Mouse (Mus musculus) liver, postnatal 0 days (tissue): ENCODE data around the gene Spata31d1b. TPM values are rescaled to one million over a fixed set of nuclear protein-coding genes. Genes with fewer than 3 reads are reported as not detected.
"Not testable (repeated sequence)": the region's sequence is repeated elsewhere in the genome, so short reads cannot be mapped to it uniquely, and the experiment has no call there.

ENCODE experiments used
- ATAC-seq: fragments of 200-750 bp; cut with Nextera tagmentation; 2 replicates; pipeline ENCODE4 v1.8.0; 2017; ENCODE audit warnings: mild to moderate bottlenecking, moderate library complexity
- DNase-seq: peaks from one replicate; pipeline ENCODE4 v3.0.0-alpha.2; 2016
- H3K27ac ChIP-seq: fragments of 300-500 bp; sonication (generic); 2 replicates; pipeline ENCODE4 v1.5.1; 2014; ENCODE audit warnings: antibody characterized with exemption, moderate library complexity, mild to moderate bottlenecking, low read depth
- H3K27me3 ChIP-seq: fragments of 300-500 bp; sonication (generic); 2 replicates; pipeline ENCODE4 v1.6.1; 2014; ENCODE audit warnings: low read length, control low read depth, mixed read lengths; ENCODE audit not compliant: insufficient read depth
- H3K36me3 ChIP-seq: fragments of 300-500 bp; sonication (generic); replicated peaks from 2 replicates; pipeline ENCODE4 v1.6.1; 2014; ENCODE audit warnings: mild to moderate bottlenecking, control low read depth, low read length, moderate library complexity, mixed read lengths; ENCODE audit not compliant: insufficient read depth
- H3K4me1 ChIP-seq: fragments of 300-500 bp; sonication (generic); 2 replicates; pipeline ENCODE4 v1.6.1; 2014; ENCODE audit warnings: antibody characterized with exemption, mild to moderate bottlenecking, control low read depth; ENCODE audit not compliant: insufficient read depth
- H3K4me2 ChIP-seq: fragments of 300-500 bp; sonication (generic); 2 replicates; pipeline ENCODE4 v1.6.1; 2014; ENCODE audit warnings: low read depth, mild to moderate bottlenecking, low read length, moderate library complexity, mixed read lengths
- H3K4me3 ChIP-seq: fragments of 300-500 bp; sonication (generic); 2 replicates; pipeline ENCODE4 v1.5.1; 2014; ENCODE audit warnings: low read depth, low read length
- H3K9ac ChIP-seq: fragments of 300-500 bp; sonication (generic); replicated peaks from 2 replicates; pipeline ENCODE4 v1.6.1; 2014; ENCODE audit warnings: mild to moderate bottlenecking, moderate library complexity
- H3K9me3 ChIP-seq: fragments of 300-500 bp; sonication (generic); 2 replicates; pipeline ENCODE4 v1.6.1; 2016; ENCODE audit warnings: mild to moderate bottlenecking, control low read depth, low read length, mixed read lengths
- CTCF ChIP-seq: sonication (generic); IDR thresholded peaks from 2 replicates; pipeline ENCODE4 v1.5.1; 2016; ENCODE audit warnings: antibody characterized with exemption, low read depth
- EP300 ChIP-seq: IDR thresholded peaks from 2 replicates; pipeline ENCODE4 v1.6.1; 2016; ENCODE audit warnings: antibody characterized with exemption, low read depth, mild to moderate bottlenecking
- WGBS: fragments of 180-500 bp; shearing (Covaris S2); extraction: QIAGEN DNeasy Blood & Tissue Kit; methylation state at CpG from one replicate; pipeline ENCODE4 v1.1.7; 2014; ENCODE audit not compliant: insufficient replicate concordance; 5-methylcytosine and 5-hydroxymethylcytosine counted together
- polyA plus RNA-seq: library from polyadenylated mRNA; unstranded; fragments of >200 nt; fragmentation: Nextera tagmentation; extraction: Ambion mirVana; gene quantifications from 2 replicates; pipeline ENCODE4 v1.2.1, GENCODE M21; 2015

Spata31d1b gene
- polyA plus RNA-seq, 1 experiment from 2014 or later: not detected

GRCm38 (mm10) chr13:59726139-59726867, 14.2 kb downstream of the Spata31d1b start:
- H3K9ac ChIP-seq: no peak overlapping the region
- H3K4me3 ChIP-seq: no peak overlapping the region
- H3K36me3 ChIP-seq: no peaks in the 10 kb centered on the region
- H3K4me2 ChIP-seq: peak overlapping the region; percentile 10; the same call in 1 of the 2 replicates
- DNase-seq (no peak), ATAC-seq (no peak)
- no peaks in the 10 kb centered on the region for H3K9me3 ChIP-seq
- H3K27me3 ChIP-seq: peaks cover 14% of the 10 kb centered on the region; the same call in 1 of the 2 replicates
- H3K27ac ChIP-seq: no peak overlapping the region
- WGBS: 33% methylated on average over 29 of the region's 29 CpGs
- TF ChIP-seq EP300 (no peak), CTCF (no peak)
- no peaks in the 10 kb centered on the region for H3K4me1 ChIP-seq

DNA sequence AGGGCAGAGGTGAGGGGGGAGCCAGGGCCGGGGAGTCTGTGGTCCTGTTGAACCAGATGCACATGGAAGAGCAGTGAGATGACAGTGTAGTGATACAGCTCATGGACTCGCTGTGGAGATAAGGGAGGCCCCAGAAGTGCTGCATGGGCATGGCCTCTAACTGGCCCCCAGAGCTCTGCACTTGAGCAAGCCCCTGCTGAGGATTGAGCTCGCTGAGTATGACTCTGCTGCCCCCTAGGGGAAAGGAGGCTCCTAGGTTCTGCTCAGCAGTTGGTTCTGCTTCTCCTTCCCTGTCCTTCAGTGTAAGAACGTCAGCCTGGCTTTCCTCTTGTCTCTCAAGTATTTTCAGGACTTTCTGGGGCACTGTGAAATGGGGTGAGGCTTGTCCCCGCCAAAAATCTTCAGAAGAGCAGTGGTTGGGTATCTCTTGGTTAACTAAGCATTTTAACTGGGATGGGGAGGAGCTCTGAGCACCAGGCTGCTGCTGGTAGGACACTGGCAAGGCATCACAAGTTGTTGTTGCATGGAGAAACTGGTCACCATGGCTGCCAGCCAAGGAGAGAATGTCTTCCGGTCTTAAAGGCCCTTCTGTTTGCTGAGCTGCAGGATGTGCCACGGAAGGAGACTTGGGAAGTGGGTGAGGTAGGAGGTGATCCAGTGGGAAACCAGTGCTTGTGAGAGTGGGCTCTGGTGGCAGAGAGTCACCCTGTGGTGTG, 16.5 kb downstream of the Spata31d1b start:
- H3K36me3 ChIP-seq: no peaks in the 10 kb centered on the region
- no peak overlapping the region for H3K4me3 ChIP-seq
- peak; percentile 86 for DNase-seq
- H3K27me3 ChIP-seq: peaks cover 14% of the 10 kb centered on the region; the same call in 1 of the 2 replicates
- H3K9ac ChIP-seq: no peak overlapping the region
- no peak overlapping the region for H3K27ac ChIP-seq
- no peaks in the 10 kb centered on the region for H3K9me3 ChIP-seq
- peak; percentile 90 for ATAC-seq
- H3K4me1 ChIP-seq: no peaks in the 10 kb centered on the region
- TF ChIP-seq CTCF: peak; percentile 99
- TF ChIP-seq EP300: no peak
- WGBS: 18% methylated on average over 7 of the region's 7 CpGs
- no peak overlapping the region for H3K4me2 ChIP-seq

- H3K36me3 ChIP-seq: no peaks in the 10 kb centered on the region
- TF ChIP-seq EP300 (no peak), CTCF (no peak)
- H3K27ac ChIP-seq: no peak within 1 kb of the TSS
- ATAC-seq: no peak
- peaks cover 8% of the 10 kb centered on the region; the same call in 1 of the 2 replicates for H3K27me3 ChIP-seq
- H3K4me2 ChIP-seq: no peak within 1 kb of the TSS
- H3K9me3 ChIP-seq: no peaks in the 10 kb centered on the region
- peaks cover 13% of the 10 kb centered on the region for H3K4me1 ChIP-seq
- no peak for DNase-seq
- 45% methylated on average over 7 of the region's 7 CpGs for WGBS
- H3K4me3 ChIP-seq: no peak within 1 kb of the TSS
- H3K9ac ChIP-seq: no peak within 1 kb of the TSS
These were observed 19.6 kb downstream of the Spata31d1b start, which contains the start of gene Spata31d1d for GRCm38 (mm10) chr13:59731652-59732051. Gene Spata31d1d (minus strand): TSS chr13:59731752.

- H3K27me3 ChIP-seq: peaks cover 3% of the 10 kb centered on the region; the same call in 1 of the 2 replicates
- TF ChIP-seq EP300 (no peak), CTCF (no peak)
- WGBS: 82% methylated on average over 2 of the region's 4 CpGs
- H3K4me2 ChIP-seq: no peak overlapping the region
- H3K9me3 ChIP-seq: no peaks in the 10 kb centered on the region
- H3K4me3 ChIP-seq: no peak overlapping the region
- H3K4me1 ChIP-seq: peaks cover 23% of the 10 kb centered on the region
- ATAC-seq (no peak), DNase-seq (no peak)
- H3K9ac ChIP-seq: no peak overlapping the region
- H3K36me3 ChIP-seq: no peaks in the 10 kb centered on the region
- H3K27ac ChIP-seq: no peak overlapping the region
These were observed 21.9 kb downstream of the Spata31d1b start for GRCm38 (mm10) chr13:59733936-59734335.

- not testable (repeated sequence) for H3K4me3 ChIP-seq, H3K27ac ChIP-seq, H3K9ac ChIP-seq, H3K9me3 ChIP-seq, ATAC-seq, H3K36me3 ChIP-seq, DNase-seq, H3K27me3 ChIP-seq, H3K4me2 ChIP-seq
- H3K4me1 ChIP-seq: peaks cover 24% of the 10 kb centered on the region
- WGBS: 12% methylated on average over 6 of the region's 6 CpGs
These were observed 22.3 kb downstream of the Spata31d1b start for GRCm38 (mm10) chr13:59734347-59734746.

- Histone ChIP-seq H3K4me3 (no peak overlapping the region), H3K9me3 (no peaks in the 10 kb centered on the region), H3K27me3 (no peaks in the 10 kb centered on the region), H3K27ac (no peak overlapping the region), H3K36me3 (no peaks in the 10 kb centered on the region), H3K9ac (no peak overlapping the region), H3K4me2 (no peak overlapping the region), H3K4me1 (peaks cover 28% of the 10 kb centered on the region)
- TF ChIP-seq CTCF (peak; percentile 58), EP300 (no peak)
- 28% methylated on average over 3 of the region's 3 CpGs for WGBS
- ATAC-seq (no peak), DNase-seq (peak; percentile 56)
These were observed 23.1 kb downstream of the Spata31d1b start for GRCm38 (mm10) chr13:59735190-59735589.
